Mouse (Mus musculus) embryo, embryonic 9.5 days (tissue): Measurements from ENCODE around the gene Ripply3.

Experiments
- DNase-seq: peaks from one replicate; pipeline ENCODE4 v3.0.0-alpha.2; 2017; ENCODE audit errors: extremely low spot score

Gene Ripply3

GRCm38 (mm10) chr16:94327781-94328711 is at the start of gene Ripply3:
Gene Ripply3 (plus strand): TSS chr16:94328420.
- DNase-seq = peak; percentile 68

GRCm38 (mm10) chr16:94283972-94284371 is 44.2 kb upstream of the Ripply3 start:
- no peak for DNase-seq

GRCm38 (mm10) chr16:94287826-94288225 is 40.4 kb upstream of the Ripply3 start:
- no peak for DNase-seq

GRCm38 (mm10) chr16:94289138-94290072 is 38.8 kb upstream of the Ripply3 start:
- peak; percentile 56 for DNase-seq

- DNase-seq = peak; percentile 88
Observed at GRCm38 (mm10) chr16:94290073-94290999, 37.9 kb upstream of the Ripply3 start.

GRCm38 (mm10) chr16:94291141-94291540 is 37.1 kb upstream of the Ripply3 start:
- DNase-seq = no peak

- no peak for DNase-seq
Observed at GRCm38 (mm10) chr16:94298081-94298480, 30.1 kb upstream of the Ripply3 start.

- no peak for DNase-seq
Observed at GRCm38 (mm10) chr16:94299210-94299609, 29.0 kb upstream of the Ripply3 start.

- no peak for DNase-seq
Observed at GRCm38 (mm10) chr16:94301194-94301593, 27.0 kb upstream of the Ripply3 start.

GRCm38 (mm10) chr16:94301696-94302095 is 26.5 kb upstream of the Ripply3 start:
- DNase-seq = no peak

- peak; percentile 31 for DNase-seq
Observed at GRCm38 (mm10) chr16:94302274-94303202, 25.7 kb upstream of the Ripply3 start.

GRCm38 (mm10) chr16:94303203-94303535 is 25.1 kb upstream of the Ripply3 start:
- no peak for DNase-seq

- DNase-seq = no peak
Observed at GRCm38 (mm10) chr16:94307526-94307925, 20.7 kb upstream of the Ripply3 start.

- DNase-seq = peak; percentile 36
Observed at GRCm38 (mm10) chr16:94307942-94308341, 20.3 kb upstream of the Ripply3 start.

GRCm38 (mm10) chr16:94309025-94309424 is 19.2 kb upstream of the Ripply3 start:
- DNase-seq = no peak

- no peak for DNase-seq
Observed at GRCm38 (mm10) chr16:94311416-94311815, 16.8 kb upstream of the Ripply3 start.

GRCm38 (mm10) chr16:94311931-94312330 is 16.3 kb upstream of the Ripply3 start:
- DNase-seq = no peak

- DNase-seq = peak; percentile 92
Observed at GRCm38 (mm10) chr16:94312663-94313228, 15.5 kb upstream of the Ripply3 start.

GRCm38 (mm10) chr16:94313229-94314030 is 14.8 kb upstream of the Ripply3 start, which contains the start of gene Hlcs:
Gene Hlcs (minus strand): TSS chr16:94313571.
- DNase-seq = peak; percentile 98
